In genomic region chr11:95686031-95686430, GRCm38 (mm10) we compare ENCODE assay signal across 9 mouse cellular contexts. TPM values are rescaled to one million over a fixed set of nuclear protein-coding genes. Genes with fewer than 3 reads are reported as not detected.
DNase-seq lines count a peak whose midpoint lies in the region; ATAC-seq and TF ChIP-seq lines count a peak whose summit lies in the region.
"Had no signal": no experiment of that assay in that cellular context is flagged by ENCODE, and none has a peak within 500 bp of the region (broad histone marks: within the 10 kb centered on the region; RNA-seq: fewer than 3 reads in every experiment).

No protein-coding gene starts in this region.

- H3K27ac ChIP-seq in forebrain, embryonic 11.5 days (ENCODE audit: low read depth, low read length): no peak overlapping the region
- no peak overlapping the region for H3K27ac ChIP-seq in forebrain, embryonic 12.5 days
- H3K27ac ChIP-seq in embryonic facial prominence, embryonic 11.5 days (replicated peaks; ENCODE audit: low read depth, low read length): no peak overlapping the region
- no peak overlapping the region for H3K27ac ChIP-seq in heart, embryonic 16.5 days (ENCODE audit: low read length)
- H3K27ac ChIP-seq in layer of hippocampus, adult 2 months: no peak overlapping the region
- H3K27ac ChIP-seq: neural tube, embryonic 13.5 days had no signal

- H3K4me3 ChIP-seq in forebrain, embryonic 11.5 days (ENCODE audit: low read depth, low read length): no peak overlapping the region
- H3K4me3 ChIP-seq in forebrain, embryonic 12.5 days (replicated peaks): no peak overlapping the region
- no peak overlapping the region for H3K4me3 ChIP-seq in embryonic facial prominence, embryonic 11.5 days (ENCODE audit: low read depth, low read length)
- no peak overlapping the region for H3K4me3 ChIP-seq in heart, embryonic 16.5 days (ENCODE audit: low read length)
- H3K4me3 ChIP-seq in layer of hippocampus, adult 2 months: no peak overlapping the region
- H3K4me3 ChIP-seq: neural tube, embryonic 13.5 days had no signal

- H3K9me3 ChIP-seq in forebrain, embryonic 11.5 days (ENCODE audit: control insufficient read depth, low read length): no peaks in the 10 kb centered on the region
- no peaks in the 10 kb centered on the region for H3K9me3 ChIP-seq in forebrain, embryonic 12.5 days
- no peaks in the 10 kb centered on the region for H3K9me3 ChIP-seq in embryonic facial prominence, embryonic 11.5 days (replicated peaks; ENCODE audit: control insufficient read depth, low read length)
- H3K9me3 ChIP-seq in heart, embryonic 16.5 days (replicated peaks; ENCODE audit: control insufficient read depth, low read length): no peaks in the 10 kb centered on the region
- H3K9me3 ChIP-seq: neural tube, embryonic 13.5 days had no signal

- no peaks in the 10 kb centered on the region for H3K36me3 ChIP-seq in forebrain, embryonic 11.5 days (ENCODE audit: control insufficient read depth, insufficient read depth, low read length)
- peaks cover 15% of the 10 kb centered on the region for H3K36me3 ChIP-seq in forebrain, embryonic 12.5 days (replicated peaks)
- H3K36me3 ChIP-seq in embryonic facial prominence, embryonic 11.5 days (replicated peaks; ENCODE audit: control insufficient read depth, insufficient read depth, low read depth, low read length): no peaks in the 10 kb centered on the region
- H3K36me3 ChIP-seq in heart, embryonic 16.5 days (ENCODE audit: control insufficient read depth, insufficient read depth): 0 out of 2 replicates have a peak, but pooled peaks cover 3% of the 10 kb centered on the region

- peak; percentile 86 for DNase-seq in forebrain, embryonic 11.5 days (ENCODE audit: low spot score)
- DNase-seq in adrenal gland, postnatal 36 days: peak; percentile 77 to 81
- DNase-seq in embryonic facial prominence, embryonic 11.5 days (ENCODE audit: low spot score): peak; percentile 90
- peak; percentile 72 to 83 for DNase-seq in layer of hippocampus, adult 2 months (ENCODE audit: low spot score in 2 of 2)
- peak; percentile 87 for DNase-seq in lung, postnatal 10 days
- peak; percentile 63 for DNase-seq in right cerebral cortex, postnatal 4 days

- no peaks in the 10 kb centered on the region for H3K27me3 ChIP-seq in forebrain, embryonic 11.5 days (ENCODE audit: control insufficient read depth, insufficient read depth, low read length)
- no peaks in the 10 kb centered on the region for H3K27me3 ChIP-seq in forebrain, embryonic 12.5 days
- H3K27me3 ChIP-seq in embryonic facial prominence, embryonic 11.5 days (ENCODE audit: control insufficient read depth, insufficient read depth, low read length): no peaks in the 10 kb centered on the region
- H3K27me3 ChIP-seq in heart, embryonic 16.5 days (ENCODE audit: control insufficient read depth, insufficient read depth, low read length): no peaks in the 10 kb centered on the region
- H3K27me3 ChIP-seq: neural tube, embryonic 13.5 days had no signal

- 3% methylated on average over 4 of the region's 4 CpGs for WGBS in forebrain, embryonic 11.5 days
- 2% methylated on average over 4 of the region's 4 CpGs for WGBS in forebrain, embryonic 12.5 days
- 7% methylated on average over 4 of the region's 4 CpGs for WGBS in embryonic facial prominence, embryonic 11.5 days
- under 1% methylated on average over 4 of the region's 4 CpGs for WGBS in heart, embryonic 16.5 days

- no peaks in the 10 kb centered on the region for H3K4me1 ChIP-seq in forebrain, embryonic 11.5 days (replicated peaks; ENCODE audit: control insufficient read depth, insufficient read depth, low read length)
- no peaks in the 10 kb centered on the region for H3K4me1 ChIP-seq in forebrain, embryonic 12.5 days
- H3K4me1 ChIP-seq in embryonic facial prominence, embryonic 11.5 days (ENCODE audit: control insufficient read depth, insufficient read depth, low read length): peaks cover 6% of the 10 kb centered on the region; the same call in 1 of the 2 replicates
- peaks cover 20% of the 10 kb centered on the region for H3K4me1 ChIP-seq in heart, embryonic 16.5 days (ENCODE audit: control insufficient read depth, insufficient read depth, low read length)
- H3K4me1 ChIP-seq: neural tube, embryonic 13.5 days had no signal

- H3K9ac ChIP-seq in forebrain, embryonic 11.5 days (ENCODE audit: low read length): no peak overlapping the region
- no peak overlapping the region for H3K9ac ChIP-seq in forebrain, embryonic 12.5 days
- H3K9ac ChIP-seq in embryonic facial prominence, embryonic 11.5 days (replicated peaks; ENCODE audit: low read length): no peak overlapping the region
- no peak overlapping the region for H3K9ac ChIP-seq in heart, embryonic 16.5 days (ENCODE audit: low read length)
- H3K9ac ChIP-seq: neural tube, embryonic 13.5 days had no signal

- no peak for ATAC-seq in forebrain, embryonic 11.5 days (replicated peaks; ENCODE audit: low FRiP score)
- no peak for ATAC-seq in forebrain, embryonic 12.5 days (ENCODE audit: low FRiP score)
- no peak for ATAC-seq in embryonic facial prominence, embryonic 11.5 days (replicated peaks; ENCODE audit: insufficient number of reproducible peaks, low FRiP score, low TSS enrichment, low read depth)
- peak; percentile 72 for ATAC-seq in heart, embryonic 16.5 days (replicated peaks; ENCODE audit: extremely low read depth, insufficient read depth, low FRiP score)

- no peak overlapping the region for H3K4me2 ChIP-seq in forebrain, embryonic 11.5 days (ENCODE audit: low read depth, low read length, severe bottlenecking)
- H3K4me2 ChIP-seq in forebrain, embryonic 12.5 days: no peak overlapping the region
- no peak overlapping the region for H3K4me2 ChIP-seq in embryonic facial prominence, embryonic 11.5 days (ENCODE audit: low read depth, low read length)
- no peak overlapping the region for H3K4me2 ChIP-seq in heart, embryonic 16.5 days (ENCODE audit: low read depth, low read length)
- H3K4me2 ChIP-seq: neural tube, embryonic 13.5 days had no signal

- peak; percentile 98 for TF ChIP-seq CTCF in layer of hippocampus, adult 2 months (conservative IDR thresholded peaks at IDR 0.05)

RNA-seq across cellular contexts. Expression of gene Phb, which starts 19.3 kb away (rescaled TPM):
- 198 and 205 TPM in 2 replicates for polyA plus RNA-seq in forebrain, embryonic 11.5 days (2014; fragmentation: Nextera tagmentation; extraction: Ambion mirVana)
- polyA plus RNA-seq in forebrain, embryonic 12.5 days (2016; fragmentation: Nextera tagmentation; extraction: Ambion mirVana): 169 and 182 TPM in 2 replicates
- total RNA-seq in adrenal gland, postnatal 36 days (2021): 100 to 1,000 TPM; 324 to 358 TPM
- 244 and 253 TPM in 2 replicates for polyA plus RNA-seq in embryonic facial prominence, embryonic 11.5 days (2014; fragmentation: Nextera tagmentation; extraction: Ambion mirVana)
- 295 and 306 TPM in 2 replicates for polyA plus RNA-seq in heart, embryonic 16.5 days (2015; fragmentation: Nextera tagmentation; extraction: Ambion mirVana)
- total RNA-seq in layer of hippocampus, adult 2 months (2021): 10 to 100 TPM; 96.3 to 97.5 TPM

RNA-seq across cellular contexts. Expression of gene Zfp652, which starts 26.4 kb away (rescaled TPM):
- polyA plus RNA-seq in forebrain, embryonic 11.5 days (2014; fragmentation: Nextera tagmentation; extraction: Ambion mirVana): 11.9 and 13.9 TPM in 2 replicates
- 27.6 and 30.0 TPM in 2 replicates for polyA plus RNA-seq in forebrain, embryonic 12.5 days (2016; fragmentation: Nextera tagmentation; extraction: Ambion mirVana)
- 10 to 100 TPM; 40.2 to 47.4 TPM for total RNA-seq in adrenal gland, postnatal 36 days (2021)
- polyA plus RNA-seq in embryonic facial prominence, embryonic 11.5 days (2014; fragmentation: Nextera tagmentation; extraction: Ambion mirVana): 10.6 and 12.8 TPM in 2 replicates
- polyA plus RNA-seq in heart, embryonic 16.5 days (2015; fragmentation: Nextera tagmentation; extraction: Ambion mirVana): 13.6 and 14.0 TPM in 2 replicates
- total RNA-seq in layer of hippocampus, adult 2 months (2021): 10 to 100 TPM; 49.0 to 50.5 TPM

RNA-seq across cellular contexts. Expression of gene B130006D01Rik, which starts 37.4 kb away (rescaled TPM):
- polyA plus RNA-seq in forebrain, embryonic 11.5 days (2014; fragmentation: Nextera tagmentation; extraction: Ambion mirVana): 1.4 and 2.2 TPM in 2 replicates
- 1.4 and 2.3 TPM in 2 replicates for polyA plus RNA-seq in forebrain, embryonic 12.5 days (2016; fragmentation: Nextera tagmentation; extraction: Ambion mirVana)
- under 1 TPM; 0.53 to 0.73 TPM for total RNA-seq in adrenal gland, postnatal 36 days (2021)
- 0.67 and 1.3 TPM in 2 replicates for polyA plus RNA-seq in embryonic facial prominence, embryonic 11.5 days (2014; fragmentation: Nextera tagmentation; extraction: Ambion mirVana)
- 0.69 and 0.98 TPM in 2 replicates for polyA plus RNA-seq in heart, embryonic 16.5 days (2015; fragmentation: Nextera tagmentation; extraction: Ambion mirVana)
- total RNA-seq in layer of hippocampus, adult 2 months (2021): 1 to 10 TPM; 1.8 to 2.3 TPM
